Mouse (Mus musculus): ENCODE data around the gene Wdtc1. TPM values are rescaled to one million over a fixed set of nuclear protein-coding genes. Genes with fewer than 3 reads are reported as not detected.

Gene Wdtc1
- polyA plus RNA-seq (2015; fragmentation: Nextera tagmentation; extraction: Ambion mirVana) = 12.0 and 13.1 TPM in 2 replicates

- no peak within 1 kb of the TSS for H3K9ac ChIP-seq
- no peak within 1 kb of the TSS for H3K27ac ChIP-seq
- ATAC-seq (replicated peaks; ENCODE audit: low FRiP score) = no peak
- H3K36me3 ChIP-seq = no peaks in the 10 kb centered on the region
- H3K4me1 ChIP-seq = no peaks in the 10 kb centered on the region
- H3K4me3 ChIP-seq (replicated peaks) = no peak within 1 kb of the TSS
- no peaks in the 10 kb centered on the region for H3K27me3 ChIP-seq
- H3K4me2 ChIP-seq = no peak within 1 kb of the TSS
- WGBS = 85% methylated on average over 23 of the region's 23 CpGs
- no peaks in the 10 kb centered on the region for H3K9me3 ChIP-seq (replicated peaks)
Measured at GRCm38 (mm10) chr4:133353367-133354365, at the start of gene Wdtc1. TSS of gene Wdtc1 (minus strand) at chr4:133353481.

- Histone ChIP-seq H3K9ac (no peak overlapping the region; the same call in 1 of the 2 replicates), H3K4me1 (peaks cover 44% of the 10 kb centered on the region), H3K4me2 (no peak overlapping the region), H3K27me3 (no peaks in the 10 kb centered on the region), H3K9me3 (replicated peaks) (no peaks in the 10 kb centered on the region), H3K36me3 (no peaks in the 10 kb centered on the region), H3K27ac (no peak overlapping the region), H3K4me3 (replicated peaks) (no peak overlapping the region)
- no peak for ATAC-seq (replicated peaks; ENCODE audit: low FRiP score)
- 43% methylated on average over 13 of the region's 13 CpGs for WGBS
Measured at GRCm38 (mm10) chr4:133402011-133402410, 48.7 kb upstream of the Wdtc1 start.

DNA sequence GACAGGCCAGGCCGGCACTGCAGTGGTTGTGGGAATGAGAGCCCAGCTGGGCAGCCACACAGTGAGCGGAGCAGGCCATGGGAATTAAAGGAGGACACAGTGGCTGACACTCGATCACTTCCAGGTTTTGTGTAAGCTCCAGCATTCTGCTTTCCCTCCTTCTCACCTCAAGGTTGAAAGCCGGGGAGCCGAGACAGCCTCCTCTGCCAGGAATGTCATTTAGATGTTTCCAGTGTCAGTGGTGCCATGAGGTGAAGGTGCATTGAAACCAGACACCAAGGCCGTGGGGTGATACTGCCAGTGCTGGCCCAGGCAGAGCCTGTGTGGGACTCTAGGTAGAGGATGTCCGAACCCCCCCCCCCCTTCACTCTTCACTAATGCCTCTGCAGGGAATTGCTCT lies 46.8 kb upstream of the Wdtc1 start:
- Histone ChIP-seq H3K27me3 (no peaks in the 10 kb centered on the region), H3K36me3 (no peaks in the 10 kb centered on the region), H3K4me2 (no peak overlapping the region), H3K4me3 (replicated peaks) (no peak overlapping the region), H3K9me3 (replicated peaks) (no peaks in the 10 kb centered on the region), H3K27ac (peak overlapping the region; percentile 9; the same call in 1 of the 2 replicates), H3K9ac (no peak overlapping the region), H3K4me1 (peaks cover 45% of the 10 kb centered on the region)
- 36% methylated on average over 7 of the region's 7 CpGs for WGBS
- ATAC-seq (replicated peaks; ENCODE audit: low FRiP score) = no peak

GRCm38 (mm10) chr4:133399509-133399908 lies 46.2 kb upstream of the Wdtc1 start:
- Histone ChIP-seq H3K36me3 (no peaks in the 10 kb centered on the region), H3K27ac (peak overlapping the region; percentile 9), H3K4me3 (replicated peaks) (no peak overlapping the region), H3K9ac (no peak overlapping the region), H3K4me1 (peaks cover 51% of the 10 kb centered on the region), H3K27me3 (no peaks in the 10 kb centered on the region), H3K9me3 (replicated peaks) (no peaks in the 10 kb centered on the region), H3K4me2 (no peak overlapping the region)
- WGBS = 77% methylated on average over 6 of the region's 6 CpGs
- ATAC-seq (replicated peaks; ENCODE audit: low FRiP score) = no peak

- H3K4me3 ChIP-seq (replicated peaks) = no peak overlapping the region
- no peaks in the 10 kb centered on the region for H3K9me3 ChIP-seq (replicated peaks)
- WGBS = 80% methylated on average over 5 of the region's 5 CpGs
- H3K4me1 ChIP-seq = peaks cover 56% of the 10 kb centered on the region
- H3K9ac ChIP-seq = no peak overlapping the region
- H3K27ac ChIP-seq = no peak overlapping the region; the same call in 1 of the 2 replicates
- no peak overlapping the region for H3K4me2 ChIP-seq
- no peak for ATAC-seq (replicated peaks; ENCODE audit: low FRiP score)
- H3K27me3 ChIP-seq = no peaks in the 10 kb centered on the region
- H3K36me3 ChIP-seq = no peaks in the 10 kb centered on the region
Measured at GRCm38 (mm10) chr4:133398619-133399018, 45.3 kb upstream of the Wdtc1 start.

- Histone ChIP-seq H3K36me3 (no peaks in the 10 kb centered on the region), H3K4me3 (replicated peaks) (no peak overlapping the region), H3K27me3 (no peaks in the 10 kb centered on the region), H3K9me3 (replicated peaks) (no peaks in the 10 kb centered on the region), H3K4me2 (no peak overlapping the region), H3K4me1 (peaks cover 56% of the 10 kb centered on the region), H3K9ac (no peak overlapping the region), H3K27ac (no peak overlapping the region)
- whole genome bisulfite sequencing = 75% methylated on average over 8 of the region's 8 CpGs
- no peak for ATAC-seq (replicated peaks; ENCODE audit: low FRiP score)
Measured at GRCm38 (mm10) chr4:133397961-133398360, 44.7 kb upstream of the Wdtc1 start.

GRCm38 (mm10) chr4:133397299-133397698 lies 44.0 kb upstream of the Wdtc1 start:
- no peaks in the 10 kb centered on the region for H3K9me3 ChIP-seq (replicated peaks)
- no peak overlapping the region for H3K4me2 ChIP-seq
- no peak for ATAC-seq (replicated peaks; ENCODE audit: low FRiP score)
- no peak overlapping the region for H3K4me3 ChIP-seq (replicated peaks)
- no peak overlapping the region for H3K27ac ChIP-seq
- no peak overlapping the region for H3K9ac ChIP-seq
- WGBS = 52% methylated on average over 5 of the region's 5 CpGs
- no peaks in the 10 kb centered on the region for H3K36me3 ChIP-seq
- peaks cover 56% of the 10 kb centered on the region for H3K4me1 ChIP-seq
- H3K27me3 ChIP-seq = no peaks in the 10 kb centered on the region

GRCm38 (mm10) chr4:133396079-133396478 lies 42.8 kb upstream of the Wdtc1 start:
- no peaks in the 10 kb centered on the region for H3K27me3 ChIP-seq
- H3K9ac ChIP-seq = no peak overlapping the region
- H3K27ac ChIP-seq = no peak overlapping the region
- no peaks in the 10 kb centered on the region for H3K9me3 ChIP-seq (replicated peaks)
- no peaks in the 10 kb centered on the region for H3K36me3 ChIP-seq
- no peak overlapping the region for H3K4me3 ChIP-seq (replicated peaks)
- WGBS = 80% methylated on average over 2 of the region's 2 CpGs
- H3K4me2 ChIP-seq = no peak overlapping the region
- H3K4me1 ChIP-seq = peaks cover 64% of the 10 kb centered on the region
- no peak for ATAC-seq (replicated peaks; ENCODE audit: low FRiP score)

GRCm38 (mm10) chr4:133394981-133395573 lies 41.8 kb upstream of the Wdtc1 start:
- peak overlapping the region; percentile 45; the same call in 1 of the 2 replicates for H3K27ac ChIP-seq
- WGBS = 89% methylated on average over 4 of the region's 4 CpGs

GRCm38 (mm10) chr4:133391185-133392040 lies 38.1 kb upstream of the Wdtc1 start:
- Histone ChIP-seq H3K9me3 (replicated peaks) (no peaks in the 10 kb centered on the region), H3K4me1 (peaks cover 53% of the 10 kb centered on the region), H3K36me3 (no peaks in the 10 kb centered on the region), H3K4me3 (replicated peaks) (no peak overlapping the region), H3K27ac (peak overlapping the region; percentile 68), H3K9ac (no peak overlapping the region), H3K27me3 (no peaks in the 10 kb centered on the region), H3K4me2 (no peak overlapping the region)
- 65% methylated on average over 18 of the region's 18 CpGs for WGBS
- ATAC-seq (replicated peaks; ENCODE audit: low FRiP score) = no peak

More at GRCm38 (mm10) chr4:133394981-133395573, 41.8 kb upstream of the Wdtc1 start:
- Histone ChIP-seq H3K4me3 (replicated peaks) (no peak overlapping the region), H3K4me1 (peaks cover 71% of the 10 kb centered on the region), H3K9ac (0 out of 2 replicates have a peak overlapping the region, but pooled peaks have one; percentile 4), H3K4me2 (no peak overlapping the region), H3K27me3 (no peaks in the 10 kb centered on the region), H3K36me3 (no peaks in the 10 kb centered on the region), H3K9me3 (replicated peaks) (no peaks in the 10 kb centered on the region)
- ATAC-seq (replicated peaks; ENCODE audit: low FRiP score) = peak; percentile 62; the same call in 1 of the 2 replicates

DNA sequence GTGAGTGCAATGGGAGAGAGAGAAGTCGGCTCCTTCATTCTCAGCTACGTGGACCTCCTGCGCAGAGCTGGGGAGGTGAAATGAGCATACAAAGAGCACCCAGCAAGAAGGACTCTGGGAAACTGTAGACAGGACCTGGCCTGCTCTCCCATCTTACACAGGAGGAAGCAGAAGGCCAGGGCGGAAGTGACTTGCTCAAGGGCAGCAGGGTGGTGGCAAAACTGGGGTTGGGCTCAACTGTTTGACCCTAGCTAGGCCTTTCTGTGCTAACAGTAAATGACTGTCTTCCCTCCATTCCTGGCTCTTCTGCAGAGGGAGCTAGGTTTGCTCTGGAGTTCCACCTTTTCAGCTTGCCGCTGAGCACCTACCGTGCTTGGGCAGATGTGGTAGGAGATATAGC lies 37.3 kb upstream of the Wdtc1 start:
- peaks cover 46% of the 10 kb centered on the region for H3K4me1 ChIP-seq
- no peak overlapping the region for H3K4me2 ChIP-seq
- no peak overlapping the region for H3K9ac ChIP-seq
- no peaks in the 10 kb centered on the region for H3K9me3 ChIP-seq (replicated peaks)
- ATAC-seq (replicated peaks; ENCODE audit: low FRiP score) = no peak
- H3K27ac ChIP-seq = peak overlapping the region; percentile 68
- 87% methylated on average over 6 of the region's 6 CpGs for WGBS
- no peak overlapping the region for H3K4me3 ChIP-seq (replicated peaks)
- no peaks in the 10 kb centered on the region for H3K36me3 ChIP-seq
- H3K27me3 ChIP-seq = no peaks in the 10 kb centered on the region

All from kidney, embryonic 15.5 days (tissue).